Mouse (Mus musculus): Measurements from ENCODE around the gene Herc2. TPM values are rescaled to one million over a fixed set of nuclear protein-coding genes. Genes with fewer than 3 reads are reported as not detected.
A peak's percentile ranks its signal among the peaks of the same experiment; 100 is the strongest.

The Herc2 gene
- polyA plus RNA-seq, 1 experiment from 2014 or later, result 8.8 TPM

GRCm38 (mm10) chr7:56015172-56015571 is 34.8 kb upstream of the Herc2 start:
- peak; percentile 93 for ATAC-seq
- peak overlapping the region; percentile 23; the same call in 1 of the 2 replicates for H3K9ac ChIP-seq (replicated peaks)
- TF ChIP-seq CTCF (IDR thresholded peaks at IDR 0.05; ENCODE audit: low read depth) (no peak), EP300 (IDR thresholded peaks at IDR 0.05; ENCODE audit: low read depth) (peak; percentile 99)
- peaks cover 17% of the 10 kb centered on the region for H3K4me1 ChIP-seq (ENCODE audit: insufficient read depth)
- H3K9me3 ChIP-seq (ENCODE audit: low read length), result no peaks in the 10 kb centered on the region
- no peaks in the 10 kb centered on the region for H3K36me3 ChIP-seq (replicated peaks; ENCODE audit: insufficient read depth, low read length)
- peak overlapping the region; percentile 54 for H3K4me2 ChIP-seq (ENCODE audit: low read depth, low read length)
- no peaks in the 10 kb centered on the region for H3K27me3 ChIP-seq (ENCODE audit: insufficient read depth, low read length)
- DNase-seq, result peak; percentile 67
- no peak overlapping the region for H3K4me3 ChIP-seq (ENCODE audit: low read depth, low read length)
- H3K27ac ChIP-seq (ENCODE audit: low read depth), result peak overlapping the region; percentile 95
- WGBS (ENCODE audit: insufficient replicate concordance), result 54% methylated on average over 6 of the region's 6 CpGs

DNA sequence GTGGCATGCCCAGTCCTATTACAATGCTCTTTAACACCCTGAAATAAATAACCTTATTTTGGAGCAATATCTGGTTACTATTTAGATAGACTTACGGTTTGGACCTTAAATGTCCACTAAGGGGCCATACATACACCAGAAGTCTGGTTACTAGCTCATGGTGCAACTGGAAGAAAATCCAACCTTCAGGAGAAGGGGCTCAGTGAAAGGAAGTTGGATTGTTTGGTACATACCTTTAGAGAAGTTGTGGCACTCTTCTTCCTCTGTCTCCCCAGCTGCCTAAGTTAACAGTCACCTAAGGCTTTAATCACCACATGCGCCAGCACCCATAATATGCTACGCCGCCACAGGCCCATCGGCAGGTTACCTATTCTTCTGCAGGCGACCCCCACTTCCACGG is 34.2 kb upstream of the Herc2 start:
- no peak for ATAC-seq

GRCm38 (mm10) chr7:56017761-56018160 is 32.2 kb upstream of the Herc2 start:
- DNase-seq (no peak), ATAC-seq (no peak)
- Histone ChIP-seq H3K9ac (replicated peaks) (no peak overlapping the region), H3K4me2 (ENCODE audit: low read depth, low read length) (peak overlapping the region; percentile 94), H3K4me3 (ENCODE audit: low read depth, low read length) (peak overlapping the region; percentile 87), H3K9me3 (ENCODE audit: low read length) (no peaks in the 10 kb centered on the region), H3K36me3 (replicated peaks; ENCODE audit: insufficient read depth, low read length) (no peaks in the 10 kb centered on the region), H3K27ac (ENCODE audit: low read depth) (peak overlapping the region; percentile 80; the same call in 1 of the 2 replicates), H3K27me3 (ENCODE audit: insufficient read depth, low read length) (no peaks in the 10 kb centered on the region), H3K4me1 (ENCODE audit: insufficient read depth) (peaks cover 17% of the 10 kb centered on the region)
- WGBS (ENCODE audit: insufficient replicate concordance), result 49% methylated on average over 3 of the region's 3 CpGs
- TF ChIP-seq CTCF (IDR thresholded peaks at IDR 0.05; ENCODE audit: low read depth), result no peak
- TF ChIP-seq EP300 (IDR thresholded peaks at IDR 0.05; ENCODE audit: low read depth), result no peak

More for the DNA sequence above, 34.2 kb upstream of the Herc2 start:
- 81% methylated on average over 7 of the region's 7 CpGs for WGBS (ENCODE audit: insufficient replicate concordance)
- Histone ChIP-seq H3K4me2 (ENCODE audit: low read depth, low read length) (peak overlapping the region; percentile 54), H3K27ac (ENCODE audit: low read depth) (peak overlapping the region; percentile 95), H3K27me3 (ENCODE audit: insufficient read depth, low read length) (no peaks in the 10 kb centered on the region), H3K4me3 (ENCODE audit: low read depth, low read length) (no peak overlapping the region), H3K9ac (replicated peaks) (0 out of 2 replicates have a peak overlapping the region, but pooled peaks have one; percentile 9), H3K9me3 (ENCODE audit: low read length) (no peaks in the 10 kb centered on the region), H3K36me3 (replicated peaks; ENCODE audit: insufficient read depth, low read length) (no peaks in the 10 kb centered on the region), H3K4me1 (ENCODE audit: insufficient read depth) (peaks cover 17% of the 10 kb centered on the region)
- TF ChIP-seq EP300 (IDR thresholded peaks at IDR 0.05; ENCODE audit: low read depth) (no peak), CTCF (IDR thresholded peaks at IDR 0.05; ENCODE audit: low read depth) (no peak)
- DNase-seq, result no peak

DNA sequence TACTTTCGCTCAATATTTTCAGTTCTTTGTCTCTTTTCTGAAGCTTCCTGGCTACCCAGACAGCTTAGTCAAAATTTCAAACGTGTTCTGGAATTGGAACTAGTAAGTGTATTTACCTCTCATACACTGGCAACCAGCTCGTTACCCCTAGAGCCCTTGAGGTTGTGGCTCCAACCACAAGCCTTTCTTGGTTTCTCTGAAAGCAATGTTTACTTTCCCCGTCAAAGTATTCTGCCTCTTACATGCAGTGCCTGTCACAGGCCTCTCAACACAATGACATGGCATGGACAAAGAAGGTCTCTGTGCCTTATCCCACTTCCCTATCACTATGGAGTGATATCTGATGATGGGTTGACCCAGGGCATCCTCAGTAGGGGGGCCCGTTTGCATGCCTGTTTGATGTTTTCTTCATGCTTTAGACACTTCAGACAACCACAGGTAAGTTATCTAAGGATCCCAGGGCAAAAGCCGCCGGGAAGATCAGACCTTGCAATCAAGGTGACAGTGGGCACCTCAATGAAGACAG is 31.5 kb upstream of the Herc2 start:
- Histone ChIP-seq H3K36me3 (replicated peaks; ENCODE audit: insufficient read depth, low read length) (no peaks in the 10 kb centered on the region), H3K27me3 (ENCODE audit: insufficient read depth, low read length) (no peaks in the 10 kb centered on the region), H3K9me3 (ENCODE audit: low read length) (no peaks in the 10 kb centered on the region), H3K9ac (replicated peaks) (peak overlapping the region; percentile 86), H3K4me3 (ENCODE audit: low read depth, low read length) (peak overlapping the region; percentile 87), H3K4me1 (ENCODE audit: insufficient read depth) (peaks cover 14% of the 10 kb centered on the region), H3K4me2 (ENCODE audit: low read depth, low read length) (peak overlapping the region; percentile 94), H3K27ac (ENCODE audit: low read depth) (peak overlapping the region; percentile 80)
- DNase-seq (no peak), ATAC-seq (no peak)
- no peak for TF ChIP-seq CTCF (IDR thresholded peaks at IDR 0.05; ENCODE audit: low read depth)
- no peak; the same call in 1 of the 2 replicates for TF ChIP-seq EP300 (IDR thresholded peaks at IDR 0.05; ENCODE audit: low read depth)
- 33% methylated on average over 7 of the region's 7 CpGs for WGBS (ENCODE audit: insufficient replicate concordance)

GRCm38 (mm10) chr7:56018972-56019929 is 30.7 kb upstream of the Herc2 start:
- Histone ChIP-seq H3K27ac (ENCODE audit: low read depth) (peak overlapping the region; percentile 80), H3K9ac (replicated peaks) (peak overlapping the region; percentile 86), H3K36me3 (replicated peaks; ENCODE audit: insufficient read depth, low read length) (no peaks in the 10 kb centered on the region), H3K4me3 (ENCODE audit: low read depth, low read length) (peak overlapping the region; percentile 87), H3K9me3 (ENCODE audit: low read length) (no peaks in the 10 kb centered on the region), H3K4me1 (ENCODE audit: insufficient read depth) (peaks cover 13% of the 10 kb centered on the region), H3K27me3 (ENCODE audit: insufficient read depth, low read length) (no peaks in the 10 kb centered on the region), H3K4me2 (ENCODE audit: low read depth, low read length) (peak overlapping the region; percentile 94)
- no peak for TF ChIP-seq CTCF (IDR thresholded peaks at IDR 0.05; ENCODE audit: low read depth)
- WGBS (ENCODE audit: insufficient replicate concordance), result under 1% methylated on average over 40 of the region's 71 CpGs
- DNase-seq, result peak; percentile 80
- peak; percentile 72 for ATAC-seq

DNA sequence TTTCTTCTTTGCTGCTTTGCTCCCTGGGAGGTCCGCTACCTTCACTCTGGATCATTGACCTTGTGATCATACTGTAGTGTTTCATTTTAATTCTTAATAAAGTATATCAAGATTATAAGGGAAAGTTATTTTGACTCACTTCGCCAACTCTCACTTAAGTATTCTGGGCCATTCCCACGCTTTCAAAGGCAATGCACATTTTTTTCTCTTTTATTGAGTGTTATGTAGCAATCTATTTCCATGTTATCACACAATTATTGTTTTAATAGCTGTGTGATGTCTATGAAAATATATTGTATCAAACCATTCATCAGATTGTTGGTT is 30.1 kb upstream of the Herc2 start, which contains the start of gene Nipa1:
TSS of gene Nipa1 (minus strand) at position 25 of the 324 bp plus-strand sequence.
- 48% methylated on average over 3 of the region's 3 CpGs for WGBS (ENCODE audit: insufficient replicate concordance)
- H3K27ac ChIP-seq (ENCODE audit: low read depth), result peak within 1 kb of the TSS; percentile 80
- H3K4me1 ChIP-seq (ENCODE audit: insufficient read depth), result peaks cover 11% of the 10 kb centered on the region

More for the DNA sequence above, 30.1 kb upstream of the Herc2 start, which contains the start of gene Nipa1:
- ATAC-seq (no peak), DNase-seq (no peak)
- H3K36me3 ChIP-seq (replicated peaks; ENCODE audit: insufficient read depth, low read length), result no peaks in the 10 kb centered on the region
- no peaks in the 10 kb centered on the region for H3K9me3 ChIP-seq (ENCODE audit: low read length)
- TF ChIP-seq EP300 (IDR thresholded peaks at IDR 0.05; ENCODE audit: low read depth), result no peak
- TF ChIP-seq CTCF (IDR thresholded peaks at IDR 0.05; ENCODE audit: low read depth), result no peak
- H3K9ac ChIP-seq (replicated peaks), result peak within 1 kb of the TSS; percentile 86
- H3K27me3 ChIP-seq (ENCODE audit: insufficient read depth, low read length), result no peaks in the 10 kb centered on the region
- H3K4me2 ChIP-seq (ENCODE audit: low read depth, low read length), result peak within 1 kb of the TSS; percentile 94
- peak within 1 kb of the TSS; percentile 87 for H3K4me3 ChIP-seq (ENCODE audit: low read depth, low read length)

Data from liver, postnatal 0 days (tissue).